Mouse (Mus musculus) left cerebral cortex, adult 6 months (tissue): ENCODE results near the gene Nek3. TPM values are rescaled to one million over a fixed set of nuclear protein-coding genes. Genes with fewer than 3 reads are reported as not detected.

ENCODE experiments used
- long read RNA-seq, 2 experiments: library from polyadenylated mRNA; unstranded; transcript quantifications; one replicate each; pipeline ENCODE4 v2.0.0; 2019 to 2020
- polyA plus RNA-seq: library from polyadenylated mRNA; unstranded; fragments of <200 nt; fragmentation: Nextera tagmentation; gene quantifications from 2 replicates; pipeline ENCODE4 v1.2.3, GENCODE M21; 2021

The Nek3 gene
- 0.93 and 1.4 TPM in 2 replicates for polyA plus RNA-seq
- long read RNA-seq, experiment 1, transcript Nek3-201 (16 exons, 2,021 nt): major isoform, 5 of 9 reads
- long read RNA-seq, experiment 1, partial matches to known transcripts: 2 of 9 reads
- long read RNA-seq, experiment 1, other reads (novel, unspliced or antisense): 2 of 9 reads
- long read RNA-seq, experiment 2, partial matches to known transcripts: 0 of 1 reads
- long read RNA-seq, experiment 2, other reads (novel, unspliced or antisense): 0 of 1 reads

GRCm38 (mm10) chr8:22166080-22166603 is at the start of gene Nek3:
Nek3 (minus strand) TSS chr8:22166435.

GRCm38 (mm10) chr8:22192660-22193431 is 26.6 kb upstream of the Nek3 start, which contains the start of gene Vps36:
Vps36 (plus strand) TSS chr8:22192809.

GRCm38 (mm10) chr8:22185431-22186397 is 19.5 kb upstream of the Nek3 start, which contains the start of gene Ckap2:
Ckap2 (minus strand) TSS chr8:22185819.

GRCm38 (mm10) chr8:22124220-22125152 is 41.7 kb downstream of the Nek3 start, which contains the start of gene Nek5:
Nek5 (minus strand) TSS chr8:22125053.

Other genes with a start within 250 kb of the Nek3 start
- gene Defb15, start 233.7 kb downstream of the Nek3 start, polyA plus RNA-seq: not detected in 2 replicates
- not detected in 2 replicates for gene Defb35, start 228.1 kb downstream of the Nek3 start, polyA plus RNA-seq
- gene Defb13, start 219.7 kb downstream of the Nek3 start, polyA plus RNA-seq: not detected in 2 replicates
- not detected in 2 replicates for gene Fam90a1a, start 207.7 kb downstream of the Nek3 start, polyA plus RNA-seq
- not detected in 2 replicates for gene Ccdc70, start 196.7 kb downstream of the Nek3 start, polyA plus RNA-seq
- gene Atp7b, start 106.1 kb downstream of the Nek3 start, polyA plus RNA-seq: 0.41 and 0.47 TPM in 2 replicates
- gene Alg11, start 105.7 kb downstream of the Nek3 start, polyA plus RNA-seq: 15.2 and 22.9 TPM in 2 replicates
- 0.09 and 0.34 TPM in 2 replicates for gene Nek5, start 41.4 kb downstream of the Nek3 start, polyA plus RNA-seq
- 0.15 and 0.48 TPM in 2 replicates for gene Ckap2, start 19.4 kb upstream of the Nek3 start, polyA plus RNA-seq
- gene Vps36, start 26.4 kb upstream of the Nek3 start, polyA plus RNA-seq: 10.6 and 11.1 TPM in 2 replicates
- gene Thsd1, start 60.9 kb upstream of the Nek3 start, polyA plus RNA-seq: 1.3 and 1.9 TPM in 2 replicates
- gene Tpte, start 117.0 kb upstream of the Nek3 start, polyA plus RNA-seq: not detected in 2 replicates
- gene Slc25a15, start 232.2 kb upstream of the Nek3 start, polyA plus RNA-seq: 3.5 and 4.0 TPM in 2 replicates
- gene Mrps31, start 244.9 kb upstream of the Nek3 start, polyA plus RNA-seq: 39.5 and 43.5 TPM in 2 replicates